Mouse (Mus musculus): Measurements from ENCODE around the gene Bnc1. TPM values are rescaled to one million over a fixed set of nuclear protein-coding genes. Genes with fewer than 3 reads are reported as not detected.
A peak's percentile ranks its signal among the peaks of the same experiment; 100 is the strongest.

The Bnc1 gene
- total and polyA plus RNA-seq, 3 experiments = 0.10 to 1.2 (median 0.84) TPM

DNA sequence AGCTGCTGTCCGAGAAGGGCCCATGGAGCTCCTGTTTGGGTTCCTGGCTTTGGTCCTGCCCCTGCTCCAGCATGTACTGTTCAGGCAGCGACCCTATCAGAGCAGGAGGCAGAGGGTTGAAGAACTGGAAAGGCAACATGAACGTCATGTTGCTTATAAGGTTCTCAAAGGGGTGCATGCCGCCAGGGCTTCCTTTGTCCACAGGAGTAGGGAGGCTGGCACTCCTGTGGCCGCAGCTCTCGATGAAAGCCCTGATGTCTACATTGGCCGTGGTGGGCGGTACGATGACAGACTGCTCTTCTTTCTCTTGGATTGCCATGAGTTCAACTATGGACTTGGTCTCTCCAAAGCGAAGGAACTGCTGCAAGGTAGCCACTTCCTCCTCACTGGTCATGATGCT lies 17.5 kb downstream of the Bnc1 start:
- DNase-seq = no peak

DNA sequence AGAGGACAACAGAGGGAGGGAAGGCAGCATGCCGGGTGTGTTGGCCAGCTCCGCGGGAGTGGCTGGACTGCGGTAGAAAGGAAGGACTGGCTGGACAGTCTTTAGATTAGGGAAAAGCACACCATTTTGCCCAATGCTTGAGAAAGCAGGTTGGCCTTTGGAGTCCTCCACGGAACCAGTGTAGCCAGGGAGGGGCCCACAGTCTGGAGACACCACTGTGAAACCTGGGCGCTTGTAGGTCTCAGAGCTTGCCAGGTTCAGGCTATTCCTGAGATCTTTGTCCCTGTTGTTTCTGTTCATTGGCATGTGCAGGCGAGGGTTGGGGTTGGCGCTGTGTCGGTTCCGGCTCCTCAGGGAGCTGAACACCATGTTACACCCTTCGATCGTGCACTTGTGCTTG lies 18.2 kb downstream of the Bnc1 start:
- no peak for DNase-seq

- no peak for DNase-seq
Measured at GRCm38 (mm10) chr7:81973339-81973738, 18.8 kb downstream of the Bnc1 start.

- DNase-seq = no peak
Measured at GRCm38 (mm10) chr7:81968975-81969374, 23.1 kb downstream of the Bnc1 start.

GRCm38 (mm10) chr7:81968451-81968850 lies 23.6 kb downstream of the Bnc1 start:
- DNase-seq = no peak

- no peak for DNase-seq
Measured at GRCm38 (mm10) chr7:81966195-81966594, 25.9 kb downstream of the Bnc1 start.

DNA sequence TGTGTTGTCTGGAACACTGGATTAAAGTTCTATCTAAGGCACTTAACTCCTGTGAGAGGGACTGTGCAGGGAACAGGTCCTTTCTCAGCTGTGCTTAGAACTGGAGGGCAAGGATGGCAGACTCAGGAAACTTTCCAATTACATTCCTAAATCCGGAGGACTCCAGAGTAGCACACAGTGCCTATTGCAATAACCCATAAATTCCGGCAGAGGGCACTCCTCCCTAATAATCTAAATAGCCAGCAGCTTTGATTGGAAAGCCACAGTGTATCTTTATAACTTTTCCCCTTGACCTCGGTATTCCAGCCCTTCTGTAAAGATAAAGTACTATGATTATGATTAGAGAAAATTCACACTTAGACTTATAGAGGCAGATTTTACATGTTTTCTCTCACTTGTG lies 32.4 kb downstream of the Bnc1 start:
- peak; percentile 22 for DNase-seq

GRCm38 (mm10) chr7:81954208-81954846 lies 37.8 kb downstream of the Bnc1 start:
- peak; percentile 27 for DNase-seq

GRCm38 (mm10) chr7:81950499-81950898 lies 41.6 kb downstream of the Bnc1 start:
- DNase-seq = no peak

- no peak for DNase-seq
Measured at GRCm38 (mm10) chr7:81945398-81945797, 46.7 kb downstream of the Bnc1 start.

DNA sequence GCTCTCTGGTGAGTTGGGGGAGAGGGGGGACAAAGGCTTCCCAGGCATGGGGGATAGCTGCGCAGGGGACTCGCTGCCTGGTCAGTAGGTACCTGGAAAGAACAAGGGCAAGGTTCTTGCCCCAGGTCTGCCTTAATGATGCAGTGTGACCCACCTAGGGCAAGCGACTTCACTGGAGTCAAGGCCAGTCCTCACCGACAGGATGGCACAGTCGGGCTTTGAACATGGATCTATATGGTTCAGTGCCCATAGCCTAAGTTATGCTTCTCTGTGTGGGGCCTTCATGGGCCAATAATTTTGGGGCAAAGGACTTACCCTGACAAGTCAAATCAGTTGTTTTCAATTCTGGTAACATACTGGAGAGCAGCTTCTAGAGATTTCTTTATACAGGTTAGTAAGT lies 57.3 kb downstream of the Bnc1 start:
- no peak for DNase-seq

GRCm38 (mm10) chr7:81934267-81934745 lies 57.8 kb downstream of the Bnc1 start, which contains the start of gene Hdgfl3:
TSS of gene Hdgfl3 (minus strand) at chr7:81934473.
- peak; percentile 85 for DNase-seq

- DNase-seq = peak; percentile 80
Measured at GRCm38 (mm10) chr7:81933601-81934266, 58.4 kb downstream of the Bnc1 start.

- DNase-seq = peak; percentile 6
Measured at GRCm38 (mm10) chr7:81933061-81933600, 59.0 kb downstream of the Bnc1 start.

- no peak for DNase-seq
Measured at GRCm38 (mm10) chr7:81932521-81933045, 59.5 kb downstream of the Bnc1 start.

GRCm38 (mm10) chr7:81928998-81929397 lies 63.1 kb downstream of the Bnc1 start:
- no peak for DNase-seq

DNA sequence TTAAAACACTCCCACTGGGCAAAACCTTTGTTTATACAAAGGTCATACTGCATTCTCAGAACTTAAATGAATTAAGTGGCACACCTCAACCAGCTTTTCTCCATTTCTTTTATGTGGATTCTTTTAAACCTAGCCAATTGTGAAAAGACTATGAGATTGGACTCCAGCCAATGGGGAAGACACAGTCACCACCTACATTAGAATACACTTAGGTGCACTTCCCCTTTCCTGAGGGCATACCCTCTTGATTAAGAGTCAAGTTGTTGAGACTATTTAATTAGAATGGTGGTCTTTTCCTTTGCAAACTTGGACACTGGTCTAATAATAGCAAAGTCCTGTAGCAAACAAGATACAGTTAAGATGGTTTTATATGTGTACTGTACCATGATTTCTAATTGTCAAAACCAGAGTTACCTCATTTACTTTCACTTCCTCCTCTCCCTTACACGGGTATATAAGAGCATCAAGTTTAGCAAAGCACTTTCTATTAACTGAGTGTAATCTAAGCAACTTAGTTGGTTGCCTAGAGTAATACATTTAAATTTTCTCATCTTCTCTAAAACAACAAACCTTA lies 70.6 kb downstream of the Bnc1 start:
- DNase-seq = no peak

GRCm38 (mm10) chr7:81920314-81920713 lies 71.8 kb downstream of the Bnc1 start:
- no peak for DNase-seq

DNA sequence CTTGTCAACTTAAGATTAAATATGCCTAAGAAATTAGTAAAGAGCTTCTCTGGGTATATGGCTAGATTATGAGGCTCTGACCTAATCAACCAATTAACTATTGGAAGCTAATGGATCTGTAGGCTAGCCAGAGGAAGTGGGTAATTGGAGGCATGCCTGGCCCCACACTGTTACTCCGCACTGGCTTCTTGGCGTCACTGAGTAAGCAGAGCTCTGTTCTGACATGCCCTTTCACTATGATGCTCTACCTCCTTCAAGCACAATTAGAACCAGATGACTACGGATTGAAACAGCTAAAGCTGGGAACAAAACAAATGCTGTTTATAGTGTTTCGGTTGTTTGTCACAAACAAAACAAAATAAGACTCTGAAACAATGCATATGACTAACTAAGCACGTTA lies 73.8 kb downstream of the Bnc1 start:
- DNase-seq = no peak

Measured in adrenal gland, adult 2 months (tissue).